Mouse (Mus musculus): Measurements from ENCODE around the gene Dok4. TPM values are rescaled to one million over a fixed set of nuclear protein-coding genes. Genes with fewer than 3 reads are reported as not detected.

Gene Dok4
- polyA plus RNA-seq, 1 experiment from 2014 or later = 19.1 TPM

Other genes starting within 250 kb of the Dok4 start
- 82.3 and 89.1 TPM in 2 replicates for gene Arl2bp, start 209.7 kb downstream of the Dok4 start, polyA plus RNA-seq (2014; fragmentation: Nextera tagmentation; extraction: Ambion mirVana)
- 0.60 and 0.96 TPM in 2 replicates for gene Pllp, start 180.1 kb downstream of the Dok4 start, polyA plus RNA-seq (2014; fragmentation: Nextera tagmentation; extraction: Ambion mirVana)
- not detected in 2 replicates for gene Ccl22, start 130.7 kb downstream of the Dok4 start, polyA plus RNA-seq (2014; fragmentation: Nextera tagmentation; extraction: Ambion mirVana)
- gene Cx3cl1, start 104.3 kb downstream of the Dok4 start, polyA plus RNA-seq (2014; fragmentation: Nextera tagmentation; extraction: Ambion mirVana) = 8.8 and 9.4 TPM in 2 replicates
- not detected in 2 replicates for gene Ccl17, start 65.9 kb downstream of the Dok4 start, polyA plus RNA-seq (2014; fragmentation: Nextera tagmentation; extraction: Ambion mirVana)
- 53.7 and 60.5 TPM in 2 replicates for gene Coq9, start 38.0 kb downstream of the Dok4 start, polyA plus RNA-seq (2014; fragmentation: Nextera tagmentation; extraction: Ambion mirVana)
- 144 and 152 TPM in 2 replicates for gene Ciapin1, start 38.0 kb downstream of the Dok4 start, polyA plus RNA-seq (2014; fragmentation: Nextera tagmentation; extraction: Ambion mirVana)
- gene Polr2c, start 18.9 kb downstream of the Dok4 start, polyA plus RNA-seq (2014; fragmentation: Nextera tagmentation; extraction: Ambion mirVana) = 156 and 173 TPM in 2 replicates
- gene Ccdc102a, start 41.8 kb upstream of the Dok4 start, polyA plus RNA-seq (2014; fragmentation: Nextera tagmentation; extraction: Ambion mirVana) = 18.8 and 19.5 TPM in 2 replicates
- 0.12 and 0.20 TPM in 2 replicates for gene Adgrg5, start 47.4 kb upstream of the Dok4 start, polyA plus RNA-seq (2014; fragmentation: Nextera tagmentation; extraction: Ambion mirVana)
- gene Adgrg1, start 98.4 kb upstream of the Dok4 start, polyA plus RNA-seq (2014; fragmentation: Nextera tagmentation; extraction: Ambion mirVana) = 177 and 184 TPM in 2 replicates
- gene Adgrg3, start 141.4 kb upstream of the Dok4 start, polyA plus RNA-seq (2014; fragmentation: Nextera tagmentation; extraction: Ambion mirVana) = 2.9 and 3.2 TPM in 2 replicates
- 0.12 TPM in 1 of 2 replicates, not detected in the other for gene Drc7, start 178.8 kb upstream of the Dok4 start, polyA plus RNA-seq (2014; fragmentation: Nextera tagmentation; extraction: Ambion mirVana)
- gene Katnb1, start 204.9 kb upstream of the Dok4 start, polyA plus RNA-seq (2014; fragmentation: Nextera tagmentation; extraction: Ambion mirVana) = 37.3 and 37.5 TPM in 2 replicates